Mouse (Mus musculus): ENCODE data around the gene Rbpjl. TPM values are rescaled to one million over a fixed set of nuclear protein-coding genes. Genes with fewer than 3 reads are reported as not detected.

The Rbpjl gene
- polyA plus RNA-seq, 1 experiment: 0.19 TPM

DNA sequence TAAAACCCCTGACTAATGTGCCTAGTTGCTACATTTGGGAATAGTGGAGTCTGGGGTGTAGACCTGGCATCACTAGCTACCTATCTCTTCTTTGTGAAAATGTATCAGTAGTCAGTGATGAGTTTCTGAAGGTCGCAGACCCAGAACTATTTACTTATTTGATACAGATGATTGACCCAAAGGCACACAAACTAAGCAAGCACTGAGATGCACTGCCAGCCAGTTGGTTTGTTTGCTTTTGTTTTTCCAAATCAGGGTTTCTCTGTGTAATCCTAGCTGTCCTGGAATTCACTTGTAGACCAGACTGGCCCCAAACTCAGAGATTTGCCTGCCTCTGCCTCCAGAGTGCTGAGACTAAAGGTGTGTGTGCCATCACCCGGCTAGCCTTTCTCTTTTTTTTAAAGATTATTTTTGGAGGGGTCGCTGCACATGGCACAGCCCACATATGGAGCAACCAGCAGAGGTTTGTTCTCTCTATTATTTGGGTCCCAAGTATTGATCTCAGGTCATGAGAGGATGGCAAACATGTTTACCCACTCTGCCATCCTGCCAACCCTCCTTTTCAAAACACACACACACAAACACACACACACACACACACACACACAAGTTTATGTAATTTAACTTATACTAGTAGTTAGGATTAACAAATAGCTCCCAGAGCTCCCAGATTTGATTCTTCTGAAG, 42.6 kb downstream of the Rbpjl start:
- Histone ChIP-seq H3K36me3 (ENCODE audit: control insufficient read depth, insufficient read depth, low read length) (0 out of 2 replicates have a peak, but pooled peaks cover under 1% of the 10 kb centered on the region), H3K27ac (ENCODE audit: insufficient read depth, low read depth, low read length) (no peak overlapping the region), H3K27me3 (ENCODE audit: control insufficient read depth, insufficient read depth, low read length) (no peaks in the 10 kb centered on the region), H3K4me3 (ENCODE audit: low read depth, low read length) (no peak overlapping the region), H3K4me1 (ENCODE audit: control insufficient read depth, insufficient read depth, insufficient read length, low read length) (peaks cover 8% of the 10 kb centered on the region)
- 85% methylated on average over 3 of the region's 3 CpGs for WGBS
- TF ChIP-seq CTCF (IDR thresholded peaks at IDR 0.05; ENCODE audit: extremely low read depth, insufficient read length, insufficient replicate concordance, low read depth, low read length) (no peak), POLR2A (IDR thresholded peaks at IDR 0.05; ENCODE audit: low read depth, low read length) (no peak)

DNA sequence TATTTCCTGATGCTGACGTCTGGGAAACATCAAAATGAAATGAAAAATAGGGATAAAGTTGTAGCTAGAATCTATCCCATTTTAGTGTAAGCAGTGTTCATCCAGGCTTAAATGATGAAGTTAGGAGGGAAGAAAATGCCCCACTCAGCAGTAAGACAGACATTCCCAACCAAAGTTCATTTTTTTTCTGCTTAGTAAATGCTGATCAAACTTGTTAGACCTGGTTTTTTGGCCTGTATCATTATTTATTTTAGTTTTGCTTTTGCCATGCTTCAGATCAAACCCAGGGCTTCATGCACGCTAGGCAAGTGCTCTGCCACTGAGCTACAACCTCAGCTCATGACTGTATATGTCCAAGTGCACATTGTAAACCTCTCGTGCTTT, 43.1 kb downstream of the Rbpjl start:
- no peaks in the 10 kb centered on the region for H3K36me3 ChIP-seq (ENCODE audit: control insufficient read depth, insufficient read depth, low read length)
- no peaks in the 10 kb centered on the region for H3K27me3 ChIP-seq (ENCODE audit: control insufficient read depth, insufficient read depth, low read length)
- no peak overlapping the region for H3K4me3 ChIP-seq (ENCODE audit: low read depth, low read length)
- no peak for TF ChIP-seq POLR2A (IDR thresholded peaks at IDR 0.05; ENCODE audit: low read depth, low read length)
- no peak for TF ChIP-seq CTCF (IDR thresholded peaks at IDR 0.05; ENCODE audit: extremely low read depth, insufficient read length, insufficient replicate concordance, low read depth, low read length)
- H3K27ac ChIP-seq (ENCODE audit: insufficient read depth, low read depth, low read length): no peak overlapping the region
- peaks cover 8% of the 10 kb centered on the region for H3K4me1 ChIP-seq (ENCODE audit: control insufficient read depth, insufficient read depth, insufficient read length, low read length)
- WGBS: 82% methylated on average over 3 of the region's 3 CpGs

DNA sequence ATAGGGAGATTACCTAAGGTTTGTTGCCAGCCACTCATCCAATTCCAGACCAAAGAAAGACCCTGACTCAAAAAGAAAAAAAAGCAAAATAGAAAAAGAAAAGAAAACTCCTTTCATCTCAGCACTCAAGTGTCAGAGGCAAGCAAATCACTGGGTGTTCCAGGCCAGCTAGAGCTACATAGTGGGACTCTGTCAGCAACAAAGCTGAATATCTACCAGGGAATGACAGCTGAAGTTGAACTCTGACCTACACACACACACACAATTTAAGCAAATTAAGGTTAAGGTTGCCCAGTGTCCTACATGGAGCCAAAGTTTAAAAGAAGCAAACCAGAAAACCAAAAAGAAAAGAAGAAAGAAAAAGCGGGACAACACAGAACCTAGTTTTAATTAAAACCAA, 45.2 kb downstream of the Rbpjl start:
- no peaks in the 10 kb centered on the region for H3K27me3 ChIP-seq (ENCODE audit: control insufficient read depth, insufficient read depth, low read length)
- H3K4me1 ChIP-seq (ENCODE audit: control insufficient read depth, insufficient read depth, insufficient read length, low read length): peaks cover 3% of the 10 kb centered on the region; the same call in 1 of the 2 replicates
- no peak overlapping the region for H3K27ac ChIP-seq (ENCODE audit: insufficient read depth, low read depth, low read length)
- 96% methylated on average over 1 of the region's 1 CpGs for WGBS
- H3K4me3 ChIP-seq (ENCODE audit: low read depth, low read length): no peak overlapping the region
- H3K36me3 ChIP-seq (ENCODE audit: control insufficient read depth, insufficient read depth, low read length): no peaks in the 10 kb centered on the region
- no peak for TF ChIP-seq CTCF (IDR thresholded peaks at IDR 0.05; ENCODE audit: extremely low read depth, insufficient read length, insufficient replicate concordance, low read depth, low read length)
- TF ChIP-seq POLR2A (IDR thresholded peaks at IDR 0.05; ENCODE audit: low read depth, low read length): no peak

DNA sequence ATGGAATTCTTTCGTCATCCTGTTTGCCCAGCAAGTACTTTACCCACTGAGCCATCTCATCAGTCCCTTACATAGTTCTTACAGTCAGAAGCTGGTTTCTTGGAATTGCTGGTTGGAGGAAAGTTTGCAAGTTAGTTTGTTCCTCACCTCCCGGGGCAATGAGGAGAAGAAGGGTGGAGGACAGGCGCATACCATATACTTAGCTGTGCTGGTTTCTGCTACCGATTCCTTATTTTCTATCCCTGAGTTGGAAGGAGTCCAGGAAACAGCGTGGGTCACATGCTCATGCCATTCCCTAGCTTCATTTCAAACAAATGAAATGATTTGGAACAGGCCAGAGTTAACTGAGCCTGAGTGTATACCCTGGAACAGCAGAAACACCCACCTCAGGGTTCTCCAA, 46.0 kb downstream of the Rbpjl start:
- H3K4me1 ChIP-seq (ENCODE audit: control insufficient read depth, insufficient read depth, insufficient read length, low read length): no peaks in the 10 kb centered on the region; the same call in 1 of the 2 replicates
- no peaks in the 10 kb centered on the region for H3K27me3 ChIP-seq (ENCODE audit: control insufficient read depth, insufficient read depth, low read length)
- no peak for TF ChIP-seq POLR2A (IDR thresholded peaks at IDR 0.05; ENCODE audit: low read depth, low read length)
- no peak for TF ChIP-seq CTCF (IDR thresholded peaks at IDR 0.05; ENCODE audit: extremely low read depth, insufficient read length, insufficient replicate concordance, low read depth, low read length)
- H3K4me3 ChIP-seq (ENCODE audit: low read depth, low read length): no peak overlapping the region
- WGBS: 44% methylated on average over 5 of the region's 5 CpGs
- no peaks in the 10 kb centered on the region for H3K36me3 ChIP-seq (ENCODE audit: control insufficient read depth, insufficient read depth, low read length)
- H3K27ac ChIP-seq (ENCODE audit: insufficient read depth, low read depth, low read length): no peak overlapping the region

DNA sequence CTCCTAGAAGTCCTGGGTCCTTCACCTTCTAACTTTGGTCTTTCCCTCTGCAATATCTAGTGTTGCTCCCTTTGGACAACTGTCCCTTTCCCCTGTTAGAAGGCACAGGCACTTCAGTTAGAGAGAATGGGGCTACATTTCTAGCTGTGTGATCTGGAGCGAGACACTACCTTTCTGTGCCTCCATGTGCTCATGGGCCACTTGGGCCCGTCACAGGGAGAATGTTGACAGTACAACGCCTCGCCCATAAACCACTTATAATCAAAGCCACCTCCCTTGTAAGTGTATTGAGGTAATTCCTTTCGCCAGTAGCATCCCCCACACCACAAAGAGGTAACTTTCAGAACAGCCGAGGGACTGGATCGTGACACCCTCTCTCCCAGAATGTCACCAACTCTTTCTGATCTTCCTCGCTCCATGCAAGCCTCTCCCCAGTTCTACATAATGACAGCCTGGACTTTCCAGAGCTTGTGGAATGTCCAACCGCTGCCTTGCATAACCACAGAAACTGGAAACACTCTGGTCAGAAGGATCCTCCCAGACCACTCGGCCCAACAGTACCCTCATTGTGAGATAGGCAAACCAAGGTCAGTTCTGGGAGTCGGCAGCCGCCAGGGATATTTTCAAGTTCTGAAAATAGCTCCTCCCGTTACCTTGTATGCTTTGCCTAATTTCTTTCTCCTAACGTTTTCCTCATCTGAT, 46.6 kb downstream of the Rbpjl start:
- no peaks in the 10 kb centered on the region for H3K27me3 ChIP-seq (ENCODE audit: control insufficient read depth, insufficient read depth, low read length)
- H3K36me3 ChIP-seq (ENCODE audit: control insufficient read depth, insufficient read depth, low read length): no peaks in the 10 kb centered on the region
- TF ChIP-seq CTCF (IDR thresholded peaks at IDR 0.05; ENCODE audit: extremely low read depth, insufficient read length, insufficient replicate concordance, low read depth, low read length) (no peak), POLR2A (IDR thresholded peaks at IDR 0.05; ENCODE audit: low read depth, low read length) (no peak)
- no peak overlapping the region for H3K4me3 ChIP-seq (ENCODE audit: low read depth, low read length)
- H3K27ac ChIP-seq (ENCODE audit: insufficient read depth, low read depth, low read length): no peak overlapping the region
- H3K4me1 ChIP-seq (ENCODE audit: control insufficient read depth, insufficient read depth, insufficient read length, low read length): peaks cover under 1% of the 10 kb centered on the region; the same call in 1 of the 2 replicates
- 63% methylated on average over 14 of the region's 14 CpGs for WGBS

DNA sequence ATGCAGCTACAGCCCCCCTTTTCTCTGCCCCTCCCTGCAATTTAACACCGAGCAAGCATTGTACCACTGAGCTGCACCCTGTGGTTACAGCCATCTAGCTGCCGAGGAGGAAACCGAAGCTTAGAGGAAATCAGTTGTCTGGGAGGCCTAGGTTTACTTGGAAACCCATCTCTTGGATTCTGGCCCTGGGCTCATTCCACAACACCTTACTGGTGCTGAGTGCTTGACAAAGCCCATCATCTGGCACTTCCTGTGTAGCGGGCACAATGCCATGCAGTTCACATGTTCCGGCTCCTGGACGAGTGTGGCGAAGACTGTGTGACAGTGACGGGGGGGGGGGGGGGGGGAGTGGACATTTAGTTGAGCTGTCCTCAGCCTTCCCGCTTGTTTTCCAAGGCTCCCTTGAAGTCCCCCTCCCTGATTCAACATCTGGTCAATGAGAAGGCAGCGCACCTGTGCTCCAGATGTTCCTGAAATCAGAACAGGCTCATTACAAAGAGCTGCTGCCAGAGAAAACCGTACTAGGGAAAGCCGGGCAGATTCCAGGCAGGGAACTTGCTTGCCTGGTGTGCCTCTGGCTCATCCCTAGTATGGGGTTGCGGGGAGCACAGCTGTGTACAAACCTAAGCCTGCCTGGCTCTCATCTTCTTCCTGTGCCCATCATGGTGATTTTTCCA, 49.2 kb downstream of the Rbpjl start:
- peaks cover 23% of the 10 kb centered on the region; the same call in 1 of the 2 replicates for H3K4me1 ChIP-seq (ENCODE audit: control insufficient read depth, insufficient read depth, insufficient read length, low read length)
- TF ChIP-seq POLR2A (IDR thresholded peaks at IDR 0.05; ENCODE audit: low read depth, low read length) (no peak), CTCF (IDR thresholded peaks at IDR 0.05; ENCODE audit: extremely low read depth, insufficient read length, insufficient replicate concordance, low read depth, low read length) (no peak)
- no peak overlapping the region for H3K27ac ChIP-seq (ENCODE audit: insufficient read depth, low read depth, low read length)
- no peaks in the 10 kb centered on the region for H3K36me3 ChIP-seq (ENCODE audit: control insufficient read depth, insufficient read depth, low read length)
- no peaks in the 10 kb centered on the region for H3K27me3 ChIP-seq (ENCODE audit: control insufficient read depth, insufficient read depth, low read length)
- 62% methylated on average over 13 of the region's 13 CpGs for WGBS
- no peak overlapping the region for H3K4me3 ChIP-seq (ENCODE audit: low read depth, low read length)
